8 mouse cellular contexts compared by ENCODE assay signal in the genomic region with DNA sequence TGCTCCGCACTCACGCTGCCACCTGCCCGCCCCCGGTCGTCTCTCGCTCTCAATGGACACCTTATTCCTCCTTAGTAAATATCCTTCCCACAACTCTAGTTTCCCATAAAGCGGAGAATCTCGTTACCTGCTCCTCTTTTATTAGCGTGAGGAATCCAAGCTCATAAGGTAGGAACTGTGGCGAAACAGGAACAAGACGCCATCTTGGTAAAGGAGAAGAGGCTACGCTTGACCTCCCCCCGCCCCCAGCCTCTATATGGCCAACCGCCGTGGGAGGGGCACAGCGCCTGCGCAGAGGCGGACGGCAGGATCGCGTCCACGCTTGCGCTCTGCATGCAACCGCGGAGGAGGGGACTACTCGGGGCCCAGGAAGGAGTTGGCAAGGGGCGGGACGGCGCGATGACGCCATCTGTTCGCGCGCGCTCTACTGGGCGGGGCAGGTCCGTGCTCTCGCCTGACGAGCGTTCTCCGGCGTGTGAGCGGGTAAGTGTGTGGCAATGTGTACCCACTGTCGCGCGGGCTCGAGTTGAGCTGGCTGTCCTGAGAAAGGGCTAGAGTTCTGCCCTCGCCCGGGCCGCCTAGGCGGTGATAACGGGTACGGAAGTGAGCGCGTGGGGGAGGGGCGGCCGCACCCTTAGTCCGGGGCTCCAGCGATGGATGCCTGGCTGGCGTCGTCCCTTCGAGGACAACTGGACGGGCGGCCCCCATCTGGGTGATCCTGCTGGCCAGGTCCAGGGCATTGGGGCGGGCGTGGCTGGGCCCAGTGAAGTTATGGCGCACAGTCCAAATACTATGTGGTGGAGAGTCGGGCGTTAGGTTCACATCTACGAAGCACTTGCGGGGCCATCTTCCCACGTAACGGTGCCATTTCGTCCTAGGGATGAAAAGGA. TPM values are rescaled to one million over a fixed set of nuclear protein-coding genes. Genes with fewer than 3 reads are reported as not detected.
A peak's percentile ranks its signal among the peaks of the same experiment; 100 is the strongest.
DNase-seq lines count a peak whose midpoint lies in the region; ATAC-seq lines count a peak whose summit lies in the region.

Gene Hdlbp (minus strand): TSS at position 230 of the 890 bp plus-strand sequence.

- peak; percentile 78 for ATAC-seq in CD4-positive, CD25-positive, alpha-beta regulatory T cell, adult 4 months
- ATAC-seq in heart, embryonic 14.5 days (ENCODE audit: insufficient number of reproducible peaks, insufficient read depth, low FRiP score, low read depth), result peak; percentile 93
- ATAC-seq in liver, embryonic 13.5 days (ENCODE audit: low read depth), result peak; percentile 88
- ATAC-seq in stomach, embryonic 16.5 days (ENCODE audit: insufficient read depth, low FRiP score), result peak; percentile 94

- H3K27me3 ChIP-seq in heart, embryonic 14.5 days (ENCODE audit: control insufficient read depth, insufficient read depth, low read length), result no peaks in the 10 kb centered on the region
- H3K27me3 ChIP-seq in liver, embryonic 13.5 days, result no peaks in the 10 kb centered on the region
- no peaks in the 10 kb centered on the region for H3K27me3 ChIP-seq in stomach, embryonic 16.5 days (ENCODE audit: control insufficient read depth, insufficient read depth, low read length)

- DNase-seq in c-Kit-negative CD71-positive TER-119-positive erythroid progenitor cells, embryonic 14.5 days (ENCODE audit: low read depth, low spot score), result peak; percentile 90
- DNase-seq in fibroblast of lung, adult 2 months (ENCODE audit: low read depth), result peak; percentile 96
- DNase-seq in kidney, postnatal 14 days, result peak; percentile 99
- peak; percentile 98 for DNase-seq in liver, embryonic 13.5 days
- peak; percentile 98 for DNase-seq in neural tube, embryonic 10.5 days (ENCODE audit: extremely low spot score, low spot score)

- under 1% methylated on average over 74 of the region's 74 CpGs for WGBS in heart, embryonic 14.5 days
- WGBS in liver, embryonic 13.5 days (ENCODE audit: insufficient replicate concordance), result under 1% methylated on average over 74 of the region's 74 CpGs
- WGBS in stomach, embryonic 16.5 days, result 0% methylated on average over 74 of the region's 74 CpGs

- H3K9me3 ChIP-seq in heart, embryonic 14.5 days (ENCODE audit: control insufficient read depth, low read length), result no peaks in the 10 kb centered on the region
- no peaks in the 10 kb centered on the region for H3K9me3 ChIP-seq in liver, embryonic 13.5 days (replicated peaks)
- no peaks in the 10 kb centered on the region for H3K9me3 ChIP-seq in stomach, embryonic 16.5 days (replicated peaks; ENCODE audit: control insufficient read depth, low read length)

- H3K9ac ChIP-seq in heart, embryonic 14.5 days (ENCODE audit: low read length), result peak within 1 kb of the TSS; percentile 90
- H3K9ac ChIP-seq in liver, embryonic 13.5 days, result peak within 1 kb of the TSS; percentile 91
- H3K9ac ChIP-seq in stomach, embryonic 16.5 days (ENCODE audit: low read length), result peak within 1 kb of the TSS; percentile 92

- peak within 1 kb of the TSS; percentile 69 to 82 for H3K4me3 ChIP-seq in heart, embryonic 14.5 days (ENCODE audit: control insufficient read depth in 1 of 2, insufficient read depth in 1 of 2, low read depth in 1 of 2, low read length in 2 of 2)
- peak within 1 kb of the TSS; percentile 88 for H3K4me3 ChIP-seq in liver, embryonic 13.5 days (replicated peaks)
- peak within 1 kb of the TSS; percentile 92 for H3K4me3 ChIP-seq in stomach, embryonic 16.5 days (replicated peaks; ENCODE audit: low read length)

- H3K27ac ChIP-seq in heart, embryonic 14.5 days (replicated peaks in 1 of 2; ENCODE audit: control insufficient read depth in 1 of 2, insufficient read depth in 1 of 2, low read depth in 2 of 2, low read length in 2 of 2), result peak within 1 kb of the TSS; percentile 94 to 98
- peak within 1 kb of the TSS; percentile 97 for H3K27ac ChIP-seq in liver, embryonic 13.5 days
- peak within 1 kb of the TSS; percentile 91 for H3K27ac ChIP-seq in stomach, embryonic 16.5 days (ENCODE audit: low read length)

- H3K4me1 ChIP-seq in heart, embryonic 14.5 days (ENCODE audit: control insufficient read depth in 2 of 2, insufficient read depth in 2 of 2, low read length in 2 of 2), result peaks cover 0 to 22% of the 10 kb centered on the region in 2 experiments; a peak in 2 of 4 replicates
- H3K4me1 ChIP-seq in liver, embryonic 13.5 days (replicated peaks), result peaks cover 45% of the 10 kb centered on the region
- peaks cover 11% of the 10 kb centered on the region for H3K4me1 ChIP-seq in stomach, embryonic 16.5 days (ENCODE audit: control insufficient read depth, insufficient read depth, low read length)

- peak within 1 kb of the TSS; percentile 76 for H3K4me2 ChIP-seq in heart, embryonic 14.5 days (ENCODE audit: low read length)
- H3K4me2 ChIP-seq in liver, embryonic 13.5 days, result peak within 1 kb of the TSS; percentile 88
- peak within 1 kb of the TSS; percentile 72 for H3K4me2 ChIP-seq in stomach, embryonic 16.5 days (ENCODE audit: low read depth, low read length)

- 0 out of 2 replicates have a peak, but pooled peaks cover 4% of the 10 kb centered on the region for H3K36me3 ChIP-seq in heart, embryonic 14.5 days (ENCODE audit: control insufficient read depth, insufficient read depth, low read length)
- peaks cover 6% of the 10 kb centered on the region; the same call in 1 of the 2 replicates for H3K36me3 ChIP-seq in liver, embryonic 13.5 days
- no peaks in the 10 kb centered on the region for H3K36me3 ChIP-seq in stomach, embryonic 16.5 days (ENCODE audit: control insufficient read depth, insufficient read depth, low read length)

RNA-seq across cellular contexts. Expression of gene Hdlbp, which starts in this region (rescaled TPM):
- polyA plus RNA-seq in CD4-positive, CD25-positive, alpha-beta regulatory T cell, adult 4 months (2017; shearing (Covaris generic)), result 10 to 100 TPM; 49.6 to 73.9 TPM
- polyA plus RNA-seq in heart, embryonic 14.5 days (2014; fragmentation: Nextera tagmentation; extraction: Ambion mirVana), result 119 and 138 TPM in 2 replicates
- 89.5 and 95.9 TPM in 2 replicates for polyA plus RNA-seq in liver, embryonic 13.5 days (2015; fragmentation: Nextera tagmentation; extraction: Ambion mirVana)
- 162 and 165 TPM in 2 replicates for polyA plus RNA-seq in stomach, embryonic 16.5 days (2015; fragmentation: Nextera tagmentation; extraction: Ambion mirVana)

Comparison
In these comparisons a context has a peak if more than half of its experiments do, and no peak if none do; other contexts are left out.
1. Peak in every context shown above with its lines: DNase-seq, ATAC-seq, H3K4me3 ChIP-seq and H3K27ac ChIP-seq.